Mouse (Mus musculus) liver, embryonic 14.5 days (tissue): ENCODE data around the gene Scap.

Experiments used
- CTCF ChIP-seq: IDR thresholded peaks from 2 replicates; pipeline ENCODE4 v1.5.1; 2016; ENCODE audit warnings: antibody characterized with exemption, low read depth, control low read depth
- EP300 ChIP-seq: IDR thresholded peaks from 2 replicates; pipeline ENCODE4 v1.6.1; 2016; ENCODE audit warnings: antibody characterized with exemption, low read depth

DNA sequence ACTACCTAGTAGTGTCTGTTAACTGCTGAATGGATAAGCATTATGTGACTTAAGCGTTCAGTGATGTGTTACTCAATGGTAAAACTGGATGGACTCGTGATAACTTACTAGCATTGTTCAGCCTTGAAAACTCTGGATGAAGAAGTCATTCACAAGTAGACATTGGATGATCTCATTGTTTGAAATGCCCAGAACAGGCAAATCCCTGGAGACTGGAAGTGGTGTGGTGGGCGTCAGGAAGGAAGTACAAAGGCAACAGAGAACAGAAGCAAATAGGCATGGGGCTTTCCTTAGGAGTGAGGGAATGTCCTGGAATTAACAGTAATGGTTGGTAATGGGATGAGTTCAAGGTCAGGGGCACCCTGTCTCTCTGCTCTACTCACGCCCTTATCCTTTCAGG lies 15.8 kb downstream of the Scap start:
- TF ChIP-seq CTCF (no peak), EP300 (no peak)
